Mouse (Mus musculus): ENCODE results near the gene Gm16253.

DNA sequence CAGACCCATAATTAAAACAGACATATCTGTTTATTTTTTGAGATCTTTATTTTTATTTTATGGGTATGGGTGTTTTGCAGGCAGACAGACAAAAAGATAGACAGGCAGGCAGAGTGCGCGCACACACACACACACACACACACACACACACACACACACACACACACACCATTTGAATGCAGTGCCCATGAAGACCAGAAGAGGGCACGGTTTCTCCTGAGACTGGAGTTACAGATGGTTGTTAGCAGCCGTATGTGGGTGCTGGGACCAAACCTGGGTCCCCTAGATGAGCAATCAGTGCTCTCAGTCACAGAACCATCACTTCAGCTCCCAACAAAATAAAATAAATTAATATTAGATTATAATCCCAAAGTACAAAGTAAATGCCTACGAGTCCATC lies 6.6 kb downstream of the Gm16253 start:
- no peak for TF ChIP-seq POLR2A (IDR thresholded peaks at IDR 0.05; ENCODE audit: control insufficient read depth, extremely low read depth, insufficient read depth, low read length, poor library complexity)
- TF ChIP-seq CTCF (IDR thresholded peaks at IDR 0.05; ENCODE audit: borderline replicate concordance, control insufficient read depth, extremely low read depth, insufficient read depth, low read length, poor library complexity): no peak
